Mouse (Mus musculus): Measurements from ENCODE around the gene Ahsg. TPM values are rescaled to one million over a fixed set of nuclear protein-coding genes. Genes with fewer than 3 reads are reported as not detected.
A peak's percentile ranks its signal among the peaks of the same experiment; 100 is the strongest.

Ahsg gene
- total RNA-seq (2021) = 10 to 100 TPM in 1 of 2 experiments, 1 to 10 TPM in 1; 8.8 to 16.6 TPM
- long read RNA-seq, experiment 1, transcript Ahsg-201 (7 exons, 1,484 nt) = major isoform, 5 of 9 reads
- long read RNA-seq, experiment 1, partial matches to known transcripts = 4 of 9 reads
- long read RNA-seq, experiment 1, other reads (novel, unspliced or antisense) = 0 of 9 reads
- long read RNA-seq, experiment 2, partial matches to known transcripts = 3 of 7 reads
- long read RNA-seq, experiment 2, other reads (novel, unspliced or antisense) = 0 of 7 reads

DNA sequence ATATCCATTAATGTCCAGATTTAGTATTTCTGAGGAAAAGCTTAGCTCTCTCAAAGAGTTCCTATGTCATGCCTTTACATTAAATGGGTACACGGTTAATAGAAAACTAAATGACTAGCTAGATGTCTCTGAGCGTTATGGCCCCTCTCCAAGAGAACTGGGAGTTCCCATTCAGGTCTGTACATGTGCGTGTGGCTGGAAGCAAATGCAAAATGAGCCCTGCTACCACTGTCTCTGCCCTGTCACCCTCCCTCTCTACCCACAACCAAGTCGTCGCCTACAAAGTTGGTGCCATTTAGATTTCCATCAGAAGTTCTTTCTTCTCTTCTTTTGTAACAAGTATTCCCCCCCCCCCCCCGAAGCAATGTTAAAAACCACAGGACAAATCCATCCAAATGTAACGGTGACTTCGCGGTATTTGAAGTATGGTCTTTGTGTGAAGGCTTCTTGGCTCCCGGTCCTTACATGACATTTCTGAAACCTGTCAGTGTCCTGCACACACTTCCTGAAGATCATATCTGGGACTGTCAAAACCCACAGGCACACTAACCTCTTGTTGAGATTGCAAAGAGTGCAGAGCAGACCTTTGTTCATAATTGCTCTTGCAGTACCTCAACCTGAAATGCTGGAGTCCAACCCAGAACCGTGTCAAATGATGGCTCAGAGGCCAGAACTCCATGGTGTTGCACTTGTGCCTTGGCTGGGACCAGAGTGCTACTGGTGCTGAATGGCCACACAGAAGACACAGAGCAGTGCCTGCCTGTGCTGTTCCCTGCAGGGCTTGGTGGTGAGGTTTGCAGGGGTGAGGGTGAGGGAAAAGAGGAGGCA lies at the start of gene Ahsg:
TSS of gene Ahsg (plus strand) at position 595 of the 828 bp plus-strand sequence.
- DNase-seq = no peak
- intact Hi-C loops (cut with DNase I) = no loop called here

DNA sequence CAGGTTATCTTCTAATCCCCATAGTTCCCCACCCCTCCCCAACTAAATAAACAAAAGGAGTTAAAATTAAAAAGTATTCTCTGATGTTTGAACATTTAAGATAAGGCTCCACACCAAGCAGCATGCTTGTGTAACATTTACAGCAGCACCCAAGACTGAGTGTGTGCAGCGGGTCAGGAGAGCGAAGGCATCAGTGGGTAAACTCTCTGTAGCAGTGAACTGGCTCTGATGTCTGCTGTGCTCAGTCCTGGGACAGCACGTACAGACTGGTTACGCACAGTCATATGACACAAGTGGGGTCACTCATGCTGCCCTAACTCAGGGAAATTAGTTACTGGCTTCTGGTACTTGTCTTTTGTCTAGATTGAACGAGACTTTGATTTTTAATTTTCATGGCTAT lies 48.2 kb upstream of the Ahsg start:
- DNase-seq = no peak
- intact Hi-C loops (cut with DNase I) = no loop called here

DNA sequence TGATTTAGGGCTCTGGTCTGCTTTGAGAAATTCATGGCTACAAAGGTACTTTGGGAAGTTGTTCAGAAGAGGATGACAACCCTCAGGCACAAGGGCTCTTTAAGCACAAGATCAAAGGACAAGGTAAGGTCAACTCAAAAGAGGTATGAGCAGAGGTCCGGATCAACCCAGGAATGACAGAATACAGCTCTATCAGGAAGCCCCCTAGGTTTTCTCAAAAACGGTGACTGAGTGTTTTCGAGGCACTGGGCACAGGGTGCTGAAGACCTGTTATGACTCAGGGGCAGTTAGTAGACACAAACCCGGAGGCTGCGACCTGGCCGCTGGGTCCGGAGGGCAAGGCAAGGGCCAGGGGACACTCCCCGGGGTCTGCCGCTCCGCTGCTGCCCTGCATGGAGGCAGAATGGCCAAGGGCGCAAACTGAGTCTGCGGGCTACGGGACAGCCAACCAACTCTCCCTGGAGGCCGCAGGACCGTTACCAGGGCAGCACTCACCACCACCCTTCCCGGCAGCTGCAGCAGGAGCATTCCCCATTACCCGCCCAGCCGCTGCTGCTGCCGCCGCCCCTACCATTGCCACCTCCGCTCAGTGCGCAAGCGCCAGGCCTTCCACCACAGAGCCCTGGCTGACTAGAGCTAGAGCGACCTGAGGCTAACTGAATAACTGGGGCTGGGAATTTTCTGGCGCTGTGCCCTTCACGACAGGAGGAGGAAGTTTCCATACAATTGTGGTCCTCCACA lies 46.8 kb upstream of the Ahsg start:
- intact Hi-C loops (cut with DNase I) = no loop called here
- DNase-seq = peak; percentile 85

DNA sequence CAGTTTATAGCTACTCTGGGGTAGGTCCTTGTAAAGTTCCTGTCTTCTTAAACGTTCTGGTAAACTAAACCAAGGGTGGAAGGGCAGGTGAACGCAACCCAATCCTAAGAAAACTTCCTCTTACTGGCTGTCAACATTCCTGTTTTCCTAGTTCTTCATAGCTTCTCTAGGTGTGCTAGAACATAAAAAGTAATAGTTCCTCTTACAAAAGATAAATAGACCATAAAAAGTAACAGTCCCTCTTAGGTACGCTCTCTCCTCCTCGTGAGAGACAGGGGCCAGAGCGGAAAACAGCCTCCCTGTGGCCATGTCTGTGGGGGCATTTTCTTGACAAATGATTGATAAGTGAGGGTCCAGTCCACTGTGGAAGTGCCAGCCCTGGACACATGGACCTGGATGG lies 46.2 kb upstream of the Ahsg start:
- intact Hi-C loops (cut with DNase I) = no loop called here
- no peak for DNase-seq

DNA sequence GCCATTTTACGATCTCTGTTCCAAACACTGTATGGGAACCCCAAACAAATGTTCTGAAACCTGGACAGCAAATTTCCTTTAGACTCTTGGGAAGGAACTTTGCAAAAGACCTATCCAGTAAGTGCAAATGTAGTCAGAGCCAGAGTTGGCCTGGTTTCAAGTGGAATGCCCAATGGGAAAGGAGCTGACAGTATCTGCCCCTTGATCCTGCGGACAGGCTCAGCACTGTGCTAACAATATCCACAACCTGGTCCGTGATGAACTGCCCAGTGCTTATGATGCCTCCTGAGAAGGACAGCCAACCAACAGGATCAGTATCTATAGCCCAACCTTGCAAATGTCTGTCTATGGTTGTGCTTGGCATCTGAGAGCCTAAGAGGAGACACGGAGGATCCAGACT lies 45.6 kb upstream of the Ahsg start:
- DNase-seq = no peak
- intact Hi-C loops (cut with DNase I) = no loop called here

DNA sequence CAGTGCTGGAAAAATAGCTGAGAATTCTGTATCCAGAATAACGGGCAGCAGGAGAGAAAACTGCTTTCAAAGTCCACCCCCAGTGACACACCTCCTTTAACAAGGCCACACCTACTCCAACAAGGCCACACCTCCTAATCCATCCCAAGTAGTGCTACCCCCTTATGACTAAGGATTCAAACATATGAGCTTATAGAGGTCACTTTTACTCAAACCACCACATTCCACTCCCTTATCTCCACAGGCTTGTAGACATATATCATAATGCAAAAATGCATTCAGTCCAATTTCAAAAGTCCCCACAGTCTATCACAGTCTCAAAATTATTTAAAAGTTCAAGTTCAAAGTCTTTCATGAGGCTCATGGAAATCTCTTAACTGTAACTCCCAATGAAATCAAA lies 43.4 kb upstream of the Ahsg start:
- intact Hi-C loops (cut with DNase I) = no loop called here
- DNase-seq = no peak

DNA sequence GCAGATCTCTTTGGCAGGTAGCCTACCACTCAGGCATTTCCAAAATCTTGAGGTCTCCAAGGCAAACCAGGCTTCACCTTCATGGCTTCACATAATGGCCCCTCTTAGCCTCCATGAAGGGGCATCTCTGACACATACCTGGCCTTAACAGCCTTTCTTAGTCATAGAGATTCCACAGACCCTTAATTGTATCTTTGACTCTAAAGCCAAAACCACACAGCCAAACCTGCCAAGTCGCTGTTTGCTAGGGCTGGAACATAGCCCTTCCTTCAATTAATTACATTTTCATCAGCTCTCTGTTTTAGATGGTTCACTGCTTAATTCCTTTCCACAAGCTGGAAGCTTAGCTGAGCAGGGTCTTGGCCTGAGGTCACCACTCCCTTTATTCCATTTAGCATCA lies 42.7 kb upstream of the Ahsg start:
- no peak for DNase-seq
- intact Hi-C loops (cut with DNase I) = no loop called here

DNA sequence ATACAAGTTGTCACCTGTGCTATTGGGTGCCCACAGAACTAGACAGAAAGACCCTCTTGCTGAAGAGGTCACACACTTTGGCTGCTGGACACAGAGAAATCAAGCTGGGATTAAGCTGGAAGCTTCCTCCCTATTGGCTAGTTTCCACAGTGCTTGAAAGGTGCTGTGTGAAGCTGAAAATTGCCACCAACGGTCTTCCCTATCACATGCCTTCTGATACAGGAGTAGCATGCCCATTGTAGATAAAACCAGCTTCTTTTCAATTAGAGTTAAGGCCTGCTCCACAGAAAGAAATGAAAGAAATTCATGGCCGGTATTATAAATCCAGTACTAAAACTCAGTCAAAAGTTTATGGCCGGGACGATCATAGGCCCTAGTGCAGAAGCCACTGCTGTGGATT lies 38.4 kb upstream of the Ahsg start:
- no peak for DNase-seq
- intact Hi-C loops (cut with DNase I) = no loop called here

DNA sequence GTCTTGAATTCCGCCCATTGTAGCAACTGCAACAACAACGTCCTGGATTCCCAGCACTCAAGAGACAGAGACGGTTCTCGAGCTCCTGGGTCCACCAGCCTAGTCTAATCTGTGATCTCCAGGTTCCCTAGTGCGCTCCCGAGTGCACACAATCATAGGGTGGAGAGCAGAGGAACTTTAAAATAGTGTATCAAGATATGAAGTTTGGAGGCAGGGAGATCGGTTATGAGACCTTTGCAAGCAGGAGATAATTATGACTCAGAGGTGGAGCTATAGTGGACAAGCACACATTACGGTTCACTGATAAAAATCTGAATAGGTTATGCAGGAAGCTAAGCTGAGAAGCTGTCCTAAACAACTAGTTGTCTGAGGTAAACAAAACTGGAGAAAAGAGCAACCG lies 34.3 kb upstream of the Ahsg start:
- DNase-seq = no peak
- intact Hi-C loops (cut with DNase I) = loop anchor here (5.0 kb wide), 1 partner anchor 251 kb away; the partner anchor contains the start of gene Eif4a2

DNA sequence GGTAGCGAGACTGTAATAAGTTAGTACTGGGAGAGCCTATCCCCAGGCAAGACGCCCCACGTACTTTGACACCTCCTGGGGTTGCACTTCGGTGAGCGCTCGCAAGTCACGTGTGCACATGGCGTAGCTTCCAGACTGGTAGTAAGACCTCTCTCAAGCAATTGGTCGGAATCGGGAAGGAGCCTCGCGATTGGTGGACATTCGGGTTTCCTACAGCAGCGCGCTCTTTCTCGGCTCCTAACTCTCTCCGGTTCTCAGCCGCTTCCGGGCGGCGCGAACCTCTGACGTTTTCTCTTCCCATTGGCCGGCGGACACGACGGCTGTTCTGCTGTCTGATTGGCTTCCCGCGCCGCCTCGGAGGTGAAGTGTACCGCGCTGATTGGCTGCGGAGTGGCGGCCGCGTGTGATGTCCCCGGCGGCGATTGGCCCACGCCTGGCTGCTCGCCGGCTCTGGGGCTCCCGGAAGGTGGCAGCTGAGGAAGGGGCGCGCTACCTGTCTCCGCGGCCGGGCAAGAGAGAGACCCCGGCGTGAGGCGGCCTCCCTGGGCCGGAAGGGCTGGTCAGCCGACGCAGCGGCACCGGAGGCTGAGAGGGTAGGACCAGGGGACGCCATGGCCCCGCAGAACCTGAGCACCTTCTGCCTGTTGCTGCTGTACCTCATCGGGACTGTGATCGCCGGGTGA lies 33.5 kb upstream of the Ahsg start, which contains the start of the genes Tbccd1 and Dnajb11:
TSS of gene Tbccd1 (minus strand) at position 239 of the 683 bp plus-strand sequence.
TSS of gene Dnajb11 (plus strand) at position 415 of the 683 bp plus-strand sequence.
- DNase-seq = peak; percentile 98 to 99
- intact Hi-C loops (cut with DNase I) = loop anchor here (5.0 kb wide), 1 partner anchor 250 kb away; the partner anchor contains the start of gene Eif4a2

DNA sequence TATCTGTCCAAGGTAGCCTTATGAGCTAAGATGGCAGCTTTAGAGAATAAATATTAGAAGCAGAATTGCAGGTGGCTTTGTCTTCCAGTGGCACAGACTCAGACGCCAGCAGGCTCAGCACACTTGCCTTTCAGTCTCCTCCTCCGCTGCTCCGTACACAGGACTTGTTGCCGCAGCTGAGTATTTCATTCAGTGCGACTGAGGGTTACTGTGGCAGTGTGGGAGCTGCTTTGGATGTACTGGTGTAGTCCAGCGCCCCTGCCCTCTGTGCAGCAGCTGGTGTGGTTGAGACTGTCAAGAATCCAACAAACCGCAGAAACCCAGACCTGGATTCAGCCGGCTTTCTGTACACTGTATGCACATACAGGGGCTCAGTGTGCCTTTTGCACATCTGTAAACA lies 18.7 kb upstream of the Ahsg start:
- no peak for DNase-seq
- intact Hi-C loops (cut with DNase I) = no loop called here

DNA sequence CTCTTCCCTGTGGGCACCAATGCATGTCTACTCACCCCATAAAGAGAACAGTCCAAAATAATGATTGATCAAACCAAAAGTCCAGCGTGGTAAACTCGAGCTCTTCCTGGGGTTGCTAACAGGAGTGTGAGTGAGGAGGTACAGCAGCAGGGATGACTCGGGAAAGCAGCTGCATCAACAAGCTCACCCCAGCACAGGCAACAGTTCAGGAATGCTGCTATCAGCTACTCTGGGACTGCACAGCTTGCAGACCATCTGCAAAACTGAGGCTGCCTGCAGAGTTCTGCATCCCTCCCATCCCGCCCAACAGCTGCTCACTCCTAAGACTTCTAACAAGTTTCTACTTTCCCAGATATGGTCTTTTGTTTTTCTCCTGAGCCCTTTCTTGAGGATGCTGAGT lies 17.7 kb upstream of the Ahsg start:
- intact Hi-C loops (cut with DNase I) = no loop called here
- DNase-seq = no peak

DNA sequence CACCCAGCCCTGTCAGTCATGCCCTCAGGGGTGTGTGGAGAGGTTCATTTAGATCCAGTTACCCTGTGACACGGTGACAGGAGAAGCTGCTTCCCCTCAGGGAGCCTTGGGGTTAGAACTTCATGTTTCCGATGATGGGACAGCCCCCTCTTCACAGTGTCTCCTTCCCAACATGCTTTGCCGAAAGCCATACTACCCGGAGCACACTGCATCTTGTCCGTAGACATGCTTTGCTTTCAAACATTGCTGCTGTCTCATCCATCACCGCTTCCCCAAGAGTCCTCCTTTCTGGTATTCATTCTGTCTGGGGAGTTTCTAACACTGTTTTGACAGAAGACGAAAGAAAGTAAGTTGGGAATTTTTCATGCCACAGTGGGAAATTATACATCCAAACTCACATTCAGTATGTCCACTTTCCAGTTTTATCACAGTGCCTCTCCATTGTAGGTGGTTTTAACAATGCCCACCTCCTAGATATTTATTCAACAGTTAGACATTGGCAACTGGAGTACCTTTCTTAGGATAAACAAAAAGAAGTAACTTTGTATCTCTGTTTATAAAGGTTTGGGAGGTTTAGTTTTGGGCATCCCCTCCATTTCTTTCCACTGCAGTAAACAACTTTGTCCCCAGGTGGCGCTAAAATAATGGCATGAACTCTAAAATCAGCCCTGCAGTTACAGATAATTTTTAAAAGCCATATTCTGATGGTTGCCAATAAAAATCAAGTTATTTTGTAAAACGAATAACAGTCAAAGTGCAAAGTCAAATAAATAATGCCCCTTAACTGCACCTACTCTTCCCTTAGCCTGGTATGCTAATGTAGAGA lies 14.6 kb upstream of the Ahsg start:
- intact Hi-C loops (cut with DNase I) = loop anchor here (2.0 to 5.0 kb wide), 3 partner anchors 76 to 258 kb away; partner anchors contain the start of gene Hrg
- peak; percentile 29 to 62 for DNase-seq

DNA sequence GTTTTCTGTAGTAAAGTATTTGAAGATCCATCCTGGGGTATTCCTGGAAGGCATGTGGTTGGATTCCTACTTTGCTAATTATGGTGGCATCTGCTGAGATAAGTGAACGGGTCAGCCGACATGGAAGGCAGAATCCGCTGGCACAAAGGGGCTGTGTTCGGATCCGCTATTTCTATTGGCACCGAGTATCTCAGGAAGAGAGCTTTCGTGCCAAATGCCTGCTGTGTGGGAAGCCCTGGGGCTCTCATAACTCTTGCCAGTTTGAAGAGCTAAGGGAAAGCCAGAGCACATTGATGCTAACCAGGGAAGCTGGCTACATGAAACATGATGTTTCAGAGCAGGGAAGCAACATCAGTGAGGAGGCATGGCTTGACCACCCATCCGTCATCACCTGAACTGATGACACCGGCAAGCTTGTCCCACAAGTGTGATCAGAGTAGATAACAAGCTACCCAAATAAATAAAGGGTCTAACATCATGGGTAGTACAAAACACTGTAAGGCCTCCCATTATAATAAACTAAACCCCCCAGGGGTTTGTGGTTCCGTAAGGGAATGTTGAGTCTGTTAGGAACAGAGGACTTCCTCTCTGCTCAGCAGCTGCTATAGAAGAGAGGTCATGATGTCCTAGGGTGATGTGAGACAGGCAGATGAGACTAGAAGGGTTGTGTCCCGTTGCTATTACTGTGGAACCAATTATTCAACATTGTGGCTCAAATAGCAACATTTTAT lies 13.3 kb upstream of the Ahsg start:
- intact Hi-C loops (cut with DNase I) = loop anchor here (2.0 to 5.0 kb wide), 3 partner anchors 74 to 257 kb away; partner anchors contain the start of gene Hrg
- DNase-seq = no peak

DNA sequence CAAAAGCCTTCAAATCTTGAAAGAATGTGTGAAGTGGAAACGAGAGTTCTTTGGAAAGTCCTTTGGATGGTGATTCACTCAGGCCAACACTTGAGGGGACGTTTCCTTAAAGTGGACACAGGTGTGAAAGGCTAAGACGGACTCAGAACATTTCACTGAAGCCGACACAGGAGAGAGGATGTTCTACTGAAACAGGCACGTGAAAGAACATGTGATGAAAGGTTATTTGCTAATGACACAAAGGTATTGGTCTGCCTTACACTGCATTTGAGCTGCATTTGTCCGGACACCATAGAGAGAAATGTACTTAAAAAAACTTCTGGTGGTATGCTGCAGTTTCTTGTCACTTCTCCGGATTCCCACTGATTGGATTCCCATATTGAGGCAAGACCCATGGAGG lies 12.4 kb upstream of the Ahsg start:
- intact Hi-C loops (cut with DNase I) = loop anchor here (5.0 kb wide), 1 partner anchor 74 kb away; the partner anchor contains the start of gene Hrg
- no peak for DNase-seq

DNA sequence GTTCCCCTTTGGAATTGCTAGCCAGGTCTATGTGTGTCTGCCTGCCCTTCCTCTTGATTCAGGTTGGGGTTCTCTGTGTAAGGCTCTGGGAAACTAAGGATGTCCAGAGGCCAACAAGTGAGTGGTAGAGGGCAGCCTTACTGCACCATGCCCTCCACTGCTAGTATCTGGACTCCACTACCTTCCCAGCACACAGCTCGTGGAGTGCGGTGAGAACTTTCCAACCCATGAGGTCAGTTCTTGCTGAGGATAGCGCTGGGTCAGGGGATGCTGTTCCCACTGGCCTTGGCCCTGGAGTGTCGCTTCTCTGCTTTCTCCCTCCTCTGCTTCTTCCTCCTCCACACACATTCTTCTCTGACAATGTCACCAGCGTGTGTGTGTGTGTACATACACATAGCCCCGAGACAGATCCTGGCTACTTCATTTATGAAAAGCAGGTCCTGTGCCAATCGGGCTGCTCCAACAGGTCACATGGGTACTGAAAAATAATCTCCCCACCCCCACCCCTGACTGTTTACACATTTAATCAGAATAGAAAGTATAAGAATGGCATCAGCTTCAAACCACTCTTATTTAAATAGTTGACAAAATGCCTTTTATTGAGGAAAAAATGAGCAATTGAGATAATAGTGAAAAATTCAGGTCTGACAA lies 11.0 kb upstream of the Ahsg start:
- no peak for DNase-seq
- intact Hi-C loops (cut with DNase I) = loop anchor here (5.0 kb wide), 1 partner anchor 72 kb away; the partner anchor contains the start of gene Hrg

DNA sequence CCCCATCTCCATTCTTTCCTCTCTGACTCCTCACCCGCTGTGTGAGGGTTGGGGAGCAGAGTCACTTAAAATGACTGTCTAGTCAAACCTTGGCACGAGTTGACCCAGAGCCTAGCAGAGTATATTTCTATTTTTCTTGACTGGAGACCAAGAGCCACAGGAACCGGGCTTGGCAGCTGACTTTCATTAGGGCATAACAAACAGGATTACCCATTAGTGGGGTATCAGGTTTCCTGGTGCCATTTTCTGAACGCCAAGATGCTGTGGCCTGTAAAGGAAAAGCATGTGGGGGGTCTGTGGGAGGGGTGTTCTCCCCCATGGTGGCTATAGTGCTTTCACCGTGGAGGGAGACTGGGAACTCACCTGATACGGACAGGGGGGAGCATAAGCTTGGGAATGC lies 10.2 kb upstream of the Ahsg start:
- intact Hi-C loops (cut with DNase I) = no loop called here
- DNase-seq = no peak

DNA sequence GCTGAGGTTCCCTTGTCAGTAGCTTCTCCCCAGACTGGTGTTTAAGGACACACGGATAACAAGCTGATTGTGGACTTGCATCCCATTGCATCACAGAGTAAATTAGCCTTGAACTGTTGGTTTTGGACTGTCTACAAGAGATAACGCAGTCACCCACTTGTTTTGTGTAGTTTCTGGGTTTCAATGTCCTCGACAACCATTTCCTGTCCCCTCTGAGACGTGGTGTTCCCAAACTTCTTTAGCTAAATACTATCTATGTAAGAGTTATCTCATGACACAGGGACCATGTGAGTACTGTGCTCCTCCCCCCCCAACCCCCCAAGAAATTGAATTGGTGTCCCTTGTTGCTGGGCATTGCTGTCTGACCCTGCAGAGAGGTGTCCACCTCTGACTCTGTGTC lies 9.6 kb upstream of the Ahsg start:
- intact Hi-C loops (cut with DNase I) = no loop called here
- DNase-seq = no peak

All from heart, postnatal 14 days (tissue).